Mouse (Mus musculus): ENCODE data around the gene Shisa9. TPM values are rescaled to one million over a fixed set of nuclear protein-coding genes. Genes with fewer than 3 reads are reported as not detected.

Shisa9 gene
- total and polyA plus RNA-seq, 3 experiments = not detected

DNA sequence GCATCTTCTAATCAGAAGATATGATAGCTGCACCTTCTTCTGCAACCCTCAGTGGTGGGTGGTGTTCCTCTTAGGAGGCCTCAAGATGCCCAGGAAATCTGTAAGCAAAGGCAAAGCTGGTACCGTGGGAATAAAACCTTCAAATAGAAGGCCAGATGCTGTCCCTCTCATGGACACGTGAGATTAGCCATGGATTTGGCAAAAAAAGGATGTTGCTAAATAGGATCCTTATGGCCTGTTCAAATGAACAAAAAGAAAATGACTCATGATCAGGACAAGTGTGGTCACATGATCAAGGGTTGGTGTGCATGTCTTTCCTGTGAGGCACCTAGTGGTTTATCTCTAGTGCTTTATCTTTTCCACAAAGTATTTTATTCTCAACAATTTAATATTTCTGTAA lies 194.1 kb downstream of the Shisa9 start:
- H3K27me3 ChIP-seq (replicated peaks) = peaks cover 4% of the 10 kb centered on the region
- H3K9ac ChIP-seq (ENCODE audit: insufficient read depth, low read depth) = no peak overlapping the region
- TF ChIP-seq KAT2A (IDR thresholded peaks at IDR 0.05; ENCODE audit: insufficient replicate concordance, low read length) (no peak), ZMIZ1 (IDR thresholded peaks at IDR 0.05; ENCODE audit: low read depth, low read length) (no peak), MXI1 (IDR thresholded peaks at IDR 0.05; ENCODE audit: low read depth, low read length) (no peak), NRF1 (IDR thresholded peaks at IDR 0.05; ENCODE audit: low read depth, low read length) (no peak), CTCF (conservative IDR thresholded peaks at IDR 0.05 in 1 of 2, IDR thresholded peaks at IDR 0.05 in 1 of 2; ENCODE audit: low read depth in 2 of 2, low read length in 2 of 2) (no peak), POLR2AphosphoS2 (IDR thresholded peaks at IDR 0.05; ENCODE audit: low read depth, low read length) (no peak), SIN3A (IDR thresholded peaks at IDR 0.05; ENCODE audit: low read length) (no peak), TCF12 (IDR thresholded peaks at IDR 0.05; ENCODE audit: low read depth, low read length) (no peak), TBP (conservative IDR thresholded peaks at IDR 0.05; ENCODE audit: low read depth, low read length) (no peak), USF2 (conservative IDR thresholded peaks at IDR 0.05; ENCODE audit: low read depth, low read length) (no peak), SMC3 (IDR thresholded peaks at IDR 0.05; ENCODE audit: low read depth, low read length) (no peak), JUND (conservative IDR thresholded peaks at IDR 0.05; ENCODE audit: low read depth, low read length) (no peak), ZC3H11A (IDR thresholded peaks at IDR 0.05; ENCODE audit: low read depth, low read length) (no peak), MAZ (IDR thresholded peaks at IDR 0.05; ENCODE audit: low read depth, low read length) (no peak), PAX5 (IDR thresholded peaks at IDR 0.05; ENCODE audit: low read length) (no peak), MEF2A (IDR thresholded peaks at IDR 0.05; ENCODE audit: borderline replicate concordance, low read depth, low read length) (no peak), CHD2 (IDR thresholded peaks at IDR 0.05; ENCODE audit: low read length) (no peak), E2F4 (IDR thresholded peaks at IDR 0.05; ENCODE audit: insufficient replicate concordance, low read depth, low read length) (no peak)
- peaks cover 0 to 9% of the 10 kb centered on the region in 2 experiments; a peak in 2 of 4 replicates for H3K4me1 ChIP-seq (ENCODE audit: control insufficient read depth in 1 of 2, insufficient read depth in 2 of 2)
- H3K79me2 ChIP-seq (replicated peaks; ENCODE audit: control insufficient read depth, extremely low read depth, insufficient read depth, poor library complexity, severe bottlenecking) = no peaks in the 10 kb centered on the region
- H3K4me2 ChIP-seq (ENCODE audit: insufficient read depth, low read depth, poor library complexity, severe bottlenecking) = no peak overlapping the region
- dilution Hi-C loops (cut with MboI; ENCODE audit: extremely low pct_ligation_motif_present, extremely low pct_unique_long_range_greater_than_20kb, low sequenced_read_pairs) = no loop called here
- H3K9me3 ChIP-seq (replicated peaks; ENCODE audit: low read length) = no peaks in the 10 kb centered on the region
- H3K4me3 ChIP-seq (replicated peaks in 1 of 3; ENCODE audit: low read depth in 2 of 3, low read length in 2 of 3, poor library complexity in 1 of 3) = no peak overlapping the region
- DNase-seq (ENCODE audit: extremely low read depth) = no peak
- in situ Hi-C loops (cut with MboI; ENCODE audit: low pct_ligation_motif_present, low pct_unique_long_range_greater_than_20kb, low sequenced_read_pairs) = loop anchor here (25.0 kb wide), 1 partner anchor 741 kb away; no protein-coding TSS in a partner anchor
- H3K36me3 ChIP-seq (replicated peaks in 1 of 2; ENCODE audit: control insufficient read depth in 1 of 2, insufficient read depth in 1 of 2, low read length in 1 of 2) = no peaks in the 10 kb centered on the region
- no peak overlapping the region for H3K27ac ChIP-seq (ENCODE audit: insufficient read depth, low read depth)

DNA sequence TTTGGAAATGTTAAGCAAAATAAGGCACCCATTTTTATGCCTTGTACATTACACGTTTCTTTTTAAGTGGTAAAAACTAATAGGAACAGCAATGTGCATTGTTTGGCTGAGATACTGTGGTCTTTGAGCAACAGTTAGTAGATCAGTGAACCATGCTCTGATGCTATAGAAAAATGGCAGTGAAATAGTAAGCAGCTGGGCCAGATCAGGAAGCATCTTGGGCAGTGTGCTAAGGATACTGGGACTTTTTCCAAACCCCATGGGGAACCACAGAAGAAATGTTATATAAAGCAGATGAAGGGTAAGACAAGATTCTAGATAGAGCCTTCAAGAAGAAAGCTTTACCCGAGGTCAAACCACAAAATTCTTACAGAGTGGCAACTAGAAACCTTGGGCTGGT lies 205.8 kb downstream of the Shisa9 start:
- Histone ChIP-seq H3K36me3 (replicated peaks in 1 of 2; ENCODE audit: control insufficient read depth in 1 of 2, insufficient read depth in 1 of 2, low read length in 1 of 2) (no peaks in the 10 kb centered on the region), H3K4me1 (ENCODE audit: control insufficient read depth in 1 of 2, insufficient read depth in 2 of 2) (no peaks in the 10 kb centered on the region), H3K4me3 (replicated peaks in 1 of 3; ENCODE audit: low read depth in 2 of 3, low read length in 2 of 3, poor library complexity in 1 of 3) (no peak overlapping the region), H3K27ac (ENCODE audit: insufficient read depth, low read depth) (no peak overlapping the region), H3K79me2 (replicated peaks; ENCODE audit: control insufficient read depth, extremely low read depth, insufficient read depth, poor library complexity, severe bottlenecking) (no peaks in the 10 kb centered on the region), H3K9me3 (replicated peaks; ENCODE audit: low read length) (no peaks in the 10 kb centered on the region), H3K9ac (ENCODE audit: insufficient read depth, low read depth) (no peak overlapping the region), H3K27me3 (replicated peaks) (peaks cover 5% of the 10 kb centered on the region), H3K4me2 (ENCODE audit: insufficient read depth, low read depth, poor library complexity, severe bottlenecking) (no peak overlapping the region)
- no peak for DNase-seq (ENCODE audit: extremely low read depth)
- in situ Hi-C loops (cut with MboI; ENCODE audit: low pct_ligation_motif_present, low pct_unique_long_range_greater_than_20kb, low sequenced_read_pairs) = loop anchor here (25.0 kb wide), 1 partner anchor 752 kb away; no protein-coding TSS in a partner anchor
- dilution Hi-C loops (cut with MboI; ENCODE audit: extremely low pct_ligation_motif_present, extremely low pct_unique_long_range_greater_than_20kb, low sequenced_read_pairs) = no loop called here
- no peak for TF ChIP-seq UBTF (IDR thresholded peaks at IDR 0.05; ENCODE audit: low read depth, low read length)
- TF ChIP-seq ETS1 (conservative IDR thresholded peaks at IDR 0.05; ENCODE audit: low read depth, low read length) = no peak
- TF ChIP-seq NELFE (IDR thresholded peaks at IDR 0.05; ENCODE audit: low read depth, low read length) = no peak
- TF ChIP-seq E2F4 (IDR thresholded peaks at IDR 0.05; ENCODE audit: insufficient replicate concordance, low read depth, low read length) = no peak
